Mouse (Mus musculus) bone marrow macrophage, adult 2 months (primary cell): ENCODE results near the gene Tbc1d17.

Experiments used
- CTCF ChIP-seq: IDR thresholded peaks from 2 replicates; pipeline ENCODE4 v1.5.1; 2012; ENCODE audit warnings: low read depth, mild to moderate bottlenecking, low read length, moderate library complexity
- POLR2A ChIP-seq: IDR thresholded peaks from 2 replicates; pipeline ENCODE4 v1.6.1; 2012; ENCODE audit warnings: mild to moderate bottlenecking, low read depth, low read length, borderline replicate concordance

DNA sequence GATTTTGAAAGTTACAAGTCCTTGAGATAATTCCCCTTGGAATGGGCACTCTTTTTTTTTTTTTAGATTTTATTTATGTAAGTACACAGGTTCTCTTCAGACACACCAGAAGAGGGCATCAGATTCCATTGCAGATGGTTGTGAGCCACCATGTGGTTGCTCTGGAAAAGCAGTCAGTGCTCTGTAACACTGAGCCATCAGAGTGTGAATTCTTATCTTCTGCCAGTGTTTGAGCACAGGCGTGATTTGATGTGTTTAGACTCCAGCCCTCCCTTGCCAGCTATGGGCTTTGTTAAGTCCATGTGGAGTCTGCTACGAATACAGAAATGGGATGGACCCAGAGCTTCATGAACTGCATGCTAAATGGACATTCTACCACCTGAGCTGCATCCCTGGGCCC lies 30.7 kb downstream of the Tbc1d17 start:
- TF ChIP-seq CTCF (no peak), POLR2A (no peak)
